Mouse (Mus musculus) lung, postnatal 36 days (tissue): Measurements from ENCODE around the gene Pigf.
"Not testable (repeated sequence)": the region's sequence is repeated elsewhere in the genome, so short reads cannot be mapped to it uniquely, and the experiment has no call there.

Source experiments
- DNase-seq: peaks from one replicate; pipeline ENCODE4 v3.0.0; 2022; ENCODE audit warnings: mixed read lengths

Gene Pigf

DNA sequence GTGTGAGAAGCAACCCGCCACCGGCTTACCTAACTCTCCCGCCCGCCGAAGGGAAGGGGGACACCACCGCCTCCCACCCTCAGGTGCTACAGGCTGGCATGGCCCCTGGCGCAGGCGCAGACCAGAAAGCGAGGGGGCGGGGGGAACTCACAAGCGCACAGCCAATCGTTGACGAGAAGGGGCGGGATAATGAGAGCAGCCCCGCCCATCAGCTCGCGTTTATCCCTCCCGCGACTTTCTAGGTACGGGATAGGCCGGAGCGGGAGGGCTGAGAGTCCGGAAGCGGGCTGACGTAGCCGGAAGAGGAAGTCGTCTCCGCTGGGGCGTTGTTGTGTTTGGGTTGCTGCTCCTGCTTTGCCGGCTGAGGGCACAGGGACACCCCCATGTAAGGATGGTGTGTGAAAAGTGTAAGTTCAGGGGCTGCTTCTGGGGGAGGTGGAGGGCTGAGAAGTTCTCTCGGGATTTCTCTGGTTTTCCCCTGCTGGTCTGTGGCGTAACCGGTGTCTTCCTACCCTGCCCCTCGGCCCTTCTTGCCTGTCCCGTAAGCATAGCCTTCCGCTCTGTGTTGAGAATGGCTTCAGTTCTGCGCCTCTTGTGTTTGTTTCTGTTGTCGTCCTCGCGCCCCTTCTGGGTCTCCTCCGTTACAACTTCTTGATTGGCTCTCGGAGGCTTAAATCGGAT lies at the start of gene Pigf, which contains the start of gene Cript:
Pigf (minus strand) TSS at position 138 of the 681 bp plus-strand sequence.
Cript (plus strand) TSS at position 282 of the 681 bp plus-strand sequence.
- DNase-seq: peak; percentile 99

DNA sequence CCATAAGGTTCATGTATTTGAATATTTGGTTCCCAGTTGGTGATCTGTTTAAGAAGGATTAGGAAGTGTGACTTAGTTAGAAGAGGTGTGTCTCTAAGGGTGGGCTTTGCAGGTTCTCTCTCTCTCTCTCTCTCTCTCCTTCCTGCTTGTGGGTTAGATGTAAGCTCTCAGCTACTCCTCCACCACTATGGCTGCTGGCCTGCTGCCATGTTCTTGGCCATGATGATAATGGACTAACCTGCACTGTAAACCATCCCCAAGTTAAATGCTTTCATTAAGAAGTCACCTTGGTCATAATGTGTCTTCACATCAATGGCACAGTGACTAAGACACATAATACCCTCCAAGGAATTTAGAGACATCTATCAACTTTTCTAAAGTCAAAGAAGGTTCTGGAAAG lies 48.3 kb upstream of the Pigf start:
- DNase-seq: no peak

DNA sequence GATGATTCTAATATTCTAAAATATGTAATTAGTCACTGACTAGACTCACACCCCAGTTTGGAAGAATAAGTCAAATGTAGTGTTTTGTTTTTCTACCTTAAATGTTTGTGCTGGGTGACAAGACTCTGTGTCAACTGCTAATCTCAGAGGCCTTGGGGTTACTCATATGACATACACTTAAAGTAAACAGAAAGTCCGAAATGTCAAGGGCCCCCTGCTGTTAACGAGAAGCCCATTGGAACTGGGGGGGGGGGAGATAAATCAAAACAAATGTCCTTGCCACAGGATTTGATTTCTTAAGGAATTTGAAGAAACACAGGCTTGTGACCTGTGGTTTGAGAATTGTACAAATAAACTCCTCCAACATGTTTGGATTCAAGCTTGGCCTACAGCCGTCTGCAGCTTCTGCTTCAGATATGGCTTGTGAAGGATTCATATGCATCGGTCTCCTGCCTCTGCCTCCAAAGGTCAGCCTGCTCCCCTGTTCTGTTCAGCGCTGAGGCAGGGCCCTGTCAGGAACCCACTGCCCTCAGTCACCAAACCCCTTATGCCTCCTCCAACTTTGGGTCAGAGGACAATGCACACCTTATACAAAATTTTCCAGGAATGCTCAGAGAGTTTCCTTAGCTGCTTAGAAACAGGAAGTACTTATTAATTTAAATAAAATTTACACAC lies 47.7 kb upstream of the Pigf start:
- no peak for DNase-seq

DNA sequence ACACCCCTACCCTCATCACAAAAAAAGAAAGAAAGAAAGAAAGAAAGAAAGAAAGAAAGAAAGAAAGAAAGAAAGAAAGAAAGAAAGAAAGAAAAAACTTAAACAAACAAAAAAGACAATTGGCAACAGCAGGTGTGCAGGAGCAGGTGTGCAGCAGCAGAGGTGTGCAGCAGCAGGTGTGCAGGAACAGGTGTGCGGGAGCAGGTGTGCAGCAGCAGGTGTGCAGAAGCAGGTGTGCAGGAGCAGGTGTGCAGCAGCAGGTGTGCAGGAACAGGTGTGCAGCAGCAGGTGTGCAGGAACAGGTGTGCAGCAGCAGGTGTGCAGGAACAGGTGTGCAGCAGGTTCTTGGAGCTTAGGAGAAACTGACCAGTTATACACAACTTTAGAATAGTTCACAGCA lies 47.0 kb upstream of the Pigf start:
- DNase-seq: not testable (repeated sequence)

DNA sequence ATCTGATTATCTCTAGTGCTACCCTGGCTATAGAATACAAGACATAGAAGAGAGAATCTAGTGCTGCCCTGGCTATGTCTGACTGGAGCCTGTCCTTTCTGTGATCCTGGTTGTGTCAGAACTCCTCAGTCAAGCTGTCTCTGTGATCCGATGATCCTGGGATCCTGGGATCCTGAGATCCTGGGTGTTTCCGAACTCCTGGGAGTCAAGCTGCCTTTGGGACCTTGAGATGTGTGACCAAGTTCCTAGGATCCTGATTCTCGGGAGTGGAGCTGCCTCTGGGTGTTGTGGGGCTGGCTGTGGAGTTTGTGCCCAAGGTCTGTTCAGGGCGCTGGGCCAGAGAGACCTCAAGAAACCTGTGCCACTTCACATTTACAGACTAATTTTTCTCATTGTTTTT lies 43.8 kb upstream of the Pigf start:
- no peak for DNase-seq

DNA sequence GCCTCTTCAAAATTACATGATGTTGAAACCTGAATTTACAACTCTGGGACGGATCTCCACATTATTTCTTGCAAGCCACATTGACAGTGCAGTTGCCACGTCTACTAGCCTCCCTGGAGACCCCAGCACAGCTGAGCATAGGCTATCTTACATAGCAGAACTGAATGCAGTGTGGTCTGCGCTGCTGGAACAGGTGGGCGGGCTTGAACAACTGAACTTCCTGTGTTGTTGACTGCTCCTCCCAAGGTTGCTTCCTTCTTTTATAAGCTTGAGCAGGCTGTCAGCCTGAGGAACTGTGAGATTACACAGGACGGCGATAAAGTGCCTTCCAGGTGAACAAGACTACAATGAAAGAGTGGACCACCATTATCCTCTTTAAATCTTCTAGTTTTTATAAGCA lies 38.8 kb upstream of the Pigf start:
- peak; percentile 42 for DNase-seq

DNA sequence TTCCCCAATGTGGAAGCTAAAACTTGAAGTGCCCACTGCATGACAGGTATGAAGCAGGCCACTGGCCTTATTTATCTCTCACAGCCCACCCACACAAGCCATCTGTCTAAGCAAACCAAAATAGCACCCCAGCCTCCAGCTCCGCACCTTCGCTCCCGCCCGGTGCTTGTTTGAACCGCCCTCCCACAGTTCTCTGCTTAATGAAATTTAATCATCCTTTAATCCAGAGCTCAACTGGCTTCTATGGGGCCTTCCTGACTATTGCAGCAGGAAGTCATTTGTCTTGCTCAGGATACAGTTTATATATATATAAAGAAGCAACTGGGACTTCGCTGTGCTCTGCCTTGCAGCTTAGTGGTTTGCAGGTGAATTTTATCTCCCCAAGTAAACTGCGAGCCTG lies 38.3 kb upstream of the Pigf start:
- DNase-seq: no peak

DNA sequence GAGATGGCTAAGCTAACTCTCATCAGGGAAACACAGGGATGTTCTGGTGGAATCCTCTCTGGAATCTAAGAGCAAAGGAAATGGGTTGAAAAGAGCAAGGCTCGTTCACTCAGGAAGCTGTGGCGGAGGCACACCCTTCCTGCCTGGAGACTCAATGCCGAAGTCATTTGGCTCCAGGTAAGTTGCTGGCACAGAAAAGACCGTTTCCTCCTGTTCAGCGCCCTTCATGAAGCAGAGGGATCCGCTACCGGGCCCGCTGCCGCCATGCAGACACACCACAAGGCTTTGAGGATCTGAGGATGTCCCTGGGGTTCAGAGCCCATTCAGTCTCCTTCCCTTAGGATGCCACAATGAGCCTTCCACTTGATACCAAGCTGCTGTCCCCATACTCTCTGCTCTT lies 37.4 kb upstream of the Pigf start:
- DNase-seq: peak; percentile 28

DNA sequence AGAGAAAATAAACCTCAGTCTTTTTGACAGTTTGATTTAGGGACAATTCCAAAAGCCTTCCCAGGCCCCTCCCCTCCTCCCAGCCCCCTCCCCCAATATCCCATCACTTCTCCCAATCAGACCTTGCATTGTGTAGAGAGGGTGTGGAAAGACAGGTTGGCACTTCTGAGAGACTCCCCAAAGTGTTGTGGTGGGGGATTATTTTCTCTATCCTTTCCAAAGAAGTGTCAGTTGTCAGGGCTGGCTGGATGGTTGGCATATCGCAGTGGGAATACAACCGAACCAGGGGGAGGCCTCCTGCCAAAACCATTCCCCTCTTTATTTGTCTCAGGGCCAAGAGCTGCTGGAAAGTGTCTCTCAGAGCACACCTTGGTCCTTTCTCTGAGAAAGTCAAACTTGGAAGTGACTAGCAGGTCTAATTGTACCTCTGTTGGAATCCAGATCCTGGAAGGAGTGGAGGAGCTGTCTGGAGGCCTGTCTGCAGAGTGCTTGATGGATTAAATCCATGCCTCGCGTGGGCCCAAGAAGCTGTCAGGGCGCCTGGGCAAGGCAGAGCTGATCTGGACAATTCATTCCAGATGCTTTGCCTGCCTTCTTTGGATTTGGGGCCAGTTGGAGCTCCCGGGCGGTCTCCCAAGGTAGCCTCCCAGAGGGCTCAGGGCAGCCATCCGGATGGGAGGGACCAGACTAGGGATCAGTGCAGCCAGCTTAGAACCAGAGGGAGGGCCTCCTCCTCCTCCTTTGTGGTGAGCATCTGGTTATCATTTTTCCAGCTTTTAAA lies 32.5 kb upstream of the Pigf start:
- no peak for DNase-seq

DNA sequence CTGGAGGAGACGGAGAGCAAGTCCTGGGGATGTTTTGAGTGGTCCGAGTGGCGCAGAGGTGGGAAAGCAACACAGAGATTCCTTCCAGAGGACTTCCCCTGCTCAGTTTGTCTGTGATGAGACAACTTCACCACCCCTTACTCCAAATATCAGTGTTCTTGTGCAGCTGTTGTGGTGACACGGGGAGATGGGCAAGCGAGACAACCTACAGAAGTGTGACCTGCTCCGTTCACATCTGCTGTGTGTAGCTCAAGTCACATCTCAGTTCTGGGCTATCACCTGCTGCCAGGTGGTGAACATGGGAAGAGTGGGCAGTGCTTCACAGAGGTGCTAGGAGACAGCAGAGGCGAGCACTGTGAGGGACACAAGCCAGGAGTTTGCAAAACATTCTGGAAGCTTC lies 31.6 kb upstream of the Pigf start:
- DNase-seq: no peak

DNA sequence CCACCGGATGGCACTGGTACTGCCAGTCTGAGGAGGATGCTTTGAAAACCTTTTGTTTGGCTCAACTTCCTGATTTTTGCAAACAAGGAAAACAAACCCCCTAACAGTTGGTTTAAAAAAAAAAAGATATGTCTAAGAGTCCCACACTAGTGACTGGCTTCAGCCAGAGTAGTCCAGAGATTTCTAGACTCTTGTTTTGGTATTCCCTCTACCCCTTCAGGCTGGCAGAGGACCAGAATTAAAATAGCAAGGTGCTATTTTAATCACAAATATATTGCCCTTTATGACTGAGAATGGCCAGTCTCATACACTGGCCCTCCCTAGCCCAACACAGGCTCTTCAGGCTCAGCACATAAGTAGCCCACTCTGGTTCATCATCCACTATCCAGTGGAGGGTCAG lies 30.5 kb upstream of the Pigf start:
- DNase-seq: no peak

DNA sequence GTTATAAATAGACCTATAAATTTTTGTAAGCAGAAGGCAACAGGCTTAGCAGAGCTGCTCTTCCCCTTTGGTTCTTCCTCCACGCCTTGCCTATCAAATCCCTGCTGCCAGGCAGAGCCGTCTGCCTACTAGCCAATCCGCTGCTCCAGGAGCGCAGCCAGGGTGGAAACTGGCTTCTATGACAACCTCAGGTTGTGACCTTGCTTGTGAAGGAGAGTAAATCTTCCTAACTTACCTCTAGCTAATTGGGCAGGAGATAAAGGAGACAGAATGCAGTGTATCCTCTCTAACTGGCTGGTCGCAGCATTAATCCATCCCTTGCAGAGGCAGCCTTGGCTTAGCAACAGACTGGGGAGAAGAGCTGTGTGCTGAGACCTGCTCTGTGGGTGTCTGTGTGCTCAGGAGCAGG lies 29.8 kb upstream of the Pigf start:
- DNase-seq: no peak

DNA sequence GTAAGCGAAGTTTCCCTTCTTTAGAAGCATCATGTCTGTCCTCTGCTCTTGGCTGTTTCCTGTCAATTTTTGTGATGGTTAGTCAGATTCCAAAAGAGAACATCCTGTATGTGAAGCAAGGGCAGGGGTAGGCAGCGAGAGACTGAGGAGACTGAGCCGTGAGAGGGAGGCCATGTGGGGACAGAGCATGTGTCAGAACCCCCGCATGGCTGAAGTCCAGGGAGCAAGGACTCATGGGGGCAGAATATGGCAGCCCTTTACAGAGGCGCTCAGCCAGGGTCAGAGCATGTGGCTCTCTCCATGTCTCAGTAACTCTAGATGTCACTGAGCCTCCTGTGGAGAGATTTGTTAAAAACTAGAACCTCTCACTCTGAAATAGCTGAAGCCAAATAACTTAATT lies 28.7 kb upstream of the Pigf start:
- no peak for DNase-seq

DNA sequence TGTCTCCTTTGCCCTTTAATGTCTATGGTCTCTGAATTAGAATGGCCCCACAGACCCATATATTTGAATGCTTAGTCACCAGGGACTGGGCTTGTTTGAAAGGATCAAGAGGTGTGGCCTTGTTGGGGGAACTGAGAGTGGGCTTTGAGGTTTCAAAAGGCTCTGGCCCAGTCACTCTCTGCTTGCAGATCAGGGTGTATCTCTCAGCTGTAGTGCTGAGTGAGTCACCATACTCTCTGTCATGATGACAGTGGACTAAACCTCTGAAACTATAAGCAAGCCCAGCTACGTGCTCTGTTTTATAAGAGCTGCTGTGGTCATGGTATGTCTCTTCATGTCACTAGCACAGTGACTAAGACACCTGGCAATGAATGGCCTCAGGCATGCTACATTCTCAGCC lies 27.2 kb upstream of the Pigf start:
- no peak for DNase-seq

DNA sequence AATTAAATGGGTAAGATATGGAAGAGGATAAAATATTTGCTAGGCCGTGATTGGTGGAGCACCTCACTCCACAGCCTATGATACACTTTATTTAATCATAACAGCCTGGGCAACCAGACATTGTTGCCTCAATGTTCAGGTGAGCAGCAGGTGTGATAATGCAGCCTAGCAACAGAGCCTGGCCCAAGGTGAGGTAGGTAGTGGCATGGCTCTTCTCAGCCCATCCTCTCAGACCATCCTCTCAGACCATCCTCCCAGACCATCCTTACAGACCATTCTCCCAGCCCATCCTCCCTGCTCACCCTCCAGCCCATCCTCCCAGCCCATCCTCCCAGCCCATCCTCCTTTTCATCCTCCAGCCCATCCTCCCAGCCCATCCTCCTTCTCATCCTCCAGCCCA lies 26.4 kb upstream of the Pigf start:
- no peak for DNase-seq

DNA sequence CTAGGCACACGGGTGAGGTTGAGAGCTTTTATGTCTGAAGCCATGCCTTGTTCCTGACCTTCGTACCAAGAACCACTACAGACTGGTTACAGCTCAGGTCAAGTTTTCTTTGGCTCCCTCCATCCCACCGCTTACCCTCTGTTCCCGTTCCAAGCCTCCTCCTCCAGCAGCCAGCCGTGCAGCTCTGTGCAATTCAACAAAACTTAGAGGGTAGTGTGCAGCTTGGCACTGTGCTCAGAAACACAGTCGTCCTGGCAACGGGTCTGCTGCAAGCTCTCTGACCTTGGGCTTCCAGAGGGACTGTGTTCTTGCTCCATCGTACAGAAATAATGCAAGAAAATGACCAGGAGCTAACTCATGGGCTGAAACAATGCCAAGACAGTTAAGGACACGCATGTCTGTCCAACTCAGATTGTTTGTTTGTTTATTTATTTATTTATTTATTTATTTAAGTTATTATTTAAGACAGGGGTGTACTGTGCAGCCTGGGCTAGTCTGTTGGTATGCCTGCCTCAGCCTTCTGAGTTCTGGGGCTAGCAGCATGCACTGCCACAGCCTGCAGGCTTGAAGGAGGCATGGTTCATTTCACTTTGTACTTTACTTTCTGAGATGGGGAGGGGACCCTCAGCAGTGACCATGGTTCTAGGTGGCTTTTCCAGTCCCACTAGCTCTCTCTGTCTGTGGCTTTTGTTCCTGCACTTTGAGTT lies 25.4 kb upstream of the Pigf start:
- DNase-seq: peak; percentile 20

DNA sequence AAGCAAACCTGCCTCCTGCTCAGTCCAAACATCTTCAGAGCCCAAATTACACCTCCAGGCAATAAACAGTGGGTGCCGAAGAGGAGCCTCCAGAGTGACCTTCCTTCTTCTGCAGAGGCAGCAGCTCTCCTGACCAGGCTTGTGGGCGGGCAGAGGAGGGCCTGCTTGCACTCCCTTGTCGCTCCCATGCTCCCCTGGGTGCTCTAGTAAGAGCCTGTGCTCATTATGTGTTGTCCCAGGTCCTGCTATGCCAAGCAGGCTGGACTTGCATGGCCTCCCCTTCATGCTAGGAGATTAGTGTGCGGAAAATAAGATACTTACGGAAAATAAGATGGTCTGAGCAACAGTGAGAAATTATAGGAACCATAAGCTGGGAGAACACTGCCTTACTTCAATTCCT lies 24.5 kb upstream of the Pigf start:
- DNase-seq: no peak

DNA sequence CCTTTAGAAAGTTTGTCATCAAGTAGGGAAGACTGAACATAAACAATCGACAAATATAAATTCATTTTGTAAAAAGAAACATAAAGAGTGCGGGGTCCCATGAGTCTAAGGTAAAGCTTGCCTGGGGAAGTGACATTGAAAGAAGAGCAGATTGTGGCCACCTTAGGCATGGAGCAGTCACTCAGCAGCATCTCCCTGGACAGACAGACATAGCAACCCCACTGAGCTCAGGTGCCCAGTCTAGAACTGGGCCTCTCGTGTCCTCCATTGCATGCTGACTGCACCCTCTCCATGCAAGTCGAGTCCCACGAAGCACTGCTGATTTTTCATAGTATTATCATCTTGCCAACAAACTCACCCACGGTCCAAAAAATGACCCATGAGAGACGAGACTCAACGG lies 19.6 kb upstream of the Pigf start:
- no peak for DNase-seq

DNA sequence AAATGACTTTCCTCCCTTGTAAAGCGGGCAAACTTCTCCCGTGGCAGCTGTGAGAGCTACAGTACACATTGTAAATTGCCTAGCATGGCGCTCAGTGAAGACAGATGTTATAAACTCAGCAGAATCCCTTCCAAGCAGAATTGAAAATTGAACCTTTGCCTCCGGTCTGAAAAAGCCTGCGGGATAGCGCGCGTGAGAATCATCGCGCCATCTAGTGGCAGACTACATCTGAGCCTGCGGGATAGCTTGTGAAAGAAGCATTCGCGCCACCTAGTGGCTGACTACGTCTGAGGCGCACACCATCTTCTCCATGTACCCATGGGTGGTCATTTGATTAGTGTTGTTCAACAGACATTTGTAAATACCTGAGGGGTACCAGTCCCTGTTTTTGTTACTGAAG lies 19.2 kb upstream of the Pigf start:
- DNase-seq: peak; percentile 97

DNA sequence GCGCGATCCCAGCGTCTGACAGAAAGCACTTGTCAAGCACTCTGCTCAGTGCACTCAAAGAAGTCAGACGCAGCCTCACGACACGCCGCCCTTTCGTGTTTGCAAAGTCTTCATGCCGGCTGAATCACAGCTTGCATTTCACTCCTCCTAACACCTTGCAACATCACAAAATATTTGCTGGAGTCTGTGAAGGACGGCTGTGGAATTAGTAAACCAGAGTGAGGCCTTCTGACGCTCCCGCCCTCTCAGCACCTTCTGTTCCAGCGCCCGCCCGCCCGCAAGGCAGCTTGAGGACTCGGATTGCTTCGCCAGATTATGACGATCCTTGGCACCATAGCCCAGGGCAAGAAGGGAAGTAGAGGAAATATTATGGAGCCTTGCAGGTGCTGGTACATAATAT lies 16.5 kb upstream of the Pigf start:
- DNase-seq: peak; percentile 61

DNA sequence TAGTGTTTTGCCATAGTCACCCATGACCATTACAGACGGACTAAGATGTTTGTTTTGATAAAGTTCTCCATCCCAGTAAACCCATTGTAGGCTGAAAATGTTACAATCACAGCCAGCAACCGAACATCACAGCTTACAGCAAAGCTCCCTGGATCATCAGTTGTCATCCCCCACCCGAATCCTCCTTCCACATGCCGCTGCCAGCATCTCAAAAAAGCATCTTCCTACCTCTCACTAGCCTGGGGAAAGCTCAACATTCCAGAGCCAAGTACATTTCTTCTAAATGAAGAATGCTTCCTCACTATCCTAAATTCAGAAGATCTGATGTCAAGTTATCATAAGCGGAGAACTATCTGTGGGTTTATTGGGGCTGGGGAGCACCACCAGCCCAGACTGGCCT lies 13.3 kb upstream of the Pigf start:
- no peak for DNase-seq

DNA sequence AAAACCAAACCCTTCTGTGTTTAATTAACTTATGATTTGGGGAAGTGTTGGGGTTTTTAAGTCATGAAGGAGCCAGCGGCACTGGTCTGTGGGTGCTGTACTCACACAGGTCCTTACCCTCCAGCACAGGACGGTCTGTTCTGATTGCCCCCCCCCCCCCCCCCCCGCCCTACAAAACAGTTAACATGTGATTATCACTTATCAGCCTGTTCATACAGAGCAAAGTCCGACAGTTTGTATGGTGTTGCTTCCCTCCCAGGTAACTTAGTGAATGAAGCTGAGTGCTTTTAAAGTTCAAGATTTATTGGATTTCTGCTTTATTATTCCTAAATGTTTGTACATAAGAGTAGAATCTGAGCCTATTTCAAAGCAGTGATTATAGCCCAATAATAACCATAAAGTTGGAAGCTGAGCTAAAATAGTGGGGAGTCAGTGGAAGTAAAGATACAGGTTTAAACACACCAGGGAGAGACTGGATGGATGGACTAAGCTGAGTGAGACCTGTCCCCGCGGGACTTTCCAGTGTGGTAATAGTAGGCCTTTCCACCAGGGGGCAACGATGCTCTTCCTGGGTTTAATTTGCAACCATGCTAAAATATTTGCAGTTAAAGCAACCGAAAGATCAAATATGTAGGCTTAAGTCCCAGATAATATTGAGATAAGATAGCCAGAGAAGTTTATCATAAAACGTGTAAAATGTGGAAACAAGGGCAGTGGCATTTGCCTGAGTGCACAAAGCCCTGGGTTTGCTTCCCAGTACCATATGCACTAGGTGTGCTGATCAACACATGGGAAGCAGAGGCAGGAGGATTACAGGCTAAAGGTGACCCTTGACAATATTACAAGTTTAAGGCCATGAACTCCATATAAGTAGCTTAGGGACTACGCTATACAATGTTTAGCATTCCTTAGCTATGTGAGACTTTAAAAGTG lies 11.2 kb upstream of the Pigf start:
- DNase-seq: peak; percentile 48
